Mouse (Mus musculus): ENCODE data around the gene Chrna1. TPM values are rescaled to one million over a fixed set of nuclear protein-coding genes. Genes with fewer than 3 reads are reported as not detected.

Gene Chrna1
- polyA plus RNA-seq, 1 experiment from 2014 or later = 3.2 TPM

DNA sequence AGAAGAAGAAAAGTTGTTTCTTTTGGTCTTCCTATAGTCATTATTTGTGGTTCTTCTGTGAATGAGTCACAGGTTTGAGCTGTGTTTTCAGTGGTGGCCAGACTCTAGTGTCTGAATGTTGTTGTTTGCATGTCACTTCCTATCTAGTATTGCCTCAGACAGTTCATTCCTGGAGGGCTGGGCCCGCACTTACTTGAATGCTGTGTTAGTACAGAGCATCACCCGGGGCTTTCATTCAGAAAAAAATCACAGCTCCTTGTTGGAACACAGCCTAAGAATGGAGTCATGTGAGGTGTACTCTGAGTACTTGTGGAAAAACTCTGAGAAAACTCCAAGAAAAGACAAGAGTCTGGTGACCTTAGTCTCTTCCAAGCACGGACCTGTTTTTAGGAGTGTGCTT, 27.2 kb downstream of the Chrna1 start:
- no peaks in the 10 kb centered on the region for H3K9me3 ChIP-seq
- H3K9ac ChIP-seq = no peak overlapping the region
- WGBS = 73% methylated on average over 3 of the region's 3 CpGs
- H3K36me3 ChIP-seq = no peaks in the 10 kb centered on the region
- no peak overlapping the region for H3K4me3 ChIP-seq
- no peak for ATAC-seq (ENCODE audit: insufficient number of reproducible peaks, insufficient read depth, low FRiP score, low TSS enrichment, low read depth)
- no peak overlapping the region for H3K27ac ChIP-seq
- H3K27me3 ChIP-seq = no peaks in the 10 kb centered on the region
- H3K4me2 ChIP-seq = no peak overlapping the region
- 0 out of 2 replicates have a peak, but pooled peaks cover 3% of the 10 kb centered on the region for H3K4me1 ChIP-seq

DNA sequence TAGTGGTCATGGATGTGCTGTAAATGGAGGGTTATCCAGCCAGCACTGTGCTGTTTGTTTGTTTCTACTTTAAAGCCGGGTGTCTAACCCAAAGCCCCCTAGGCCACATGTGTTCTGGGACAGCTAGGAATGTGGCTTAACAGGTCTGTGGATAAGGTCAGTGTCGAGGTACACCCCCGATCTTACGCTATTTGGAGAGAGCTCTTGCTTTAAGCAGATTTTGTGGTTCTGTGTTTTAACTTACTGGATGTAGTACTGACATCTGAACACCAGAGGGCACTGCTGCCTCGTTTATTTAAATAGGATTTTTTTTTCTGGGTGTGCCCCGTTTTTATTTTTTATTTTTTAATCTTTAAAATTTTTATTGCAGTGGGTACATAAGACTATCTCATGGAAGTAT, 29.4 kb downstream of the Chrna1 start:
- no peak for ATAC-seq (ENCODE audit: insufficient number of reproducible peaks, insufficient read depth, low FRiP score, low TSS enrichment, low read depth)
- no peaks in the 10 kb centered on the region for H3K9me3 ChIP-seq
- peak overlapping the region; percentile 28; the same call in 1 of the 2 replicates for H3K4me2 ChIP-seq
- H3K27me3 ChIP-seq = no peaks in the 10 kb centered on the region
- H3K4me1 ChIP-seq = peaks cover 5% of the 10 kb centered on the region
- H3K4me3 ChIP-seq = no peak overlapping the region
- no peaks in the 10 kb centered on the region for H3K36me3 ChIP-seq
- 9% methylated on average over 6 of the region's 6 CpGs for WGBS
- H3K27ac ChIP-seq = no peak overlapping the region
- no peak overlapping the region for H3K9ac ChIP-seq

DNA sequence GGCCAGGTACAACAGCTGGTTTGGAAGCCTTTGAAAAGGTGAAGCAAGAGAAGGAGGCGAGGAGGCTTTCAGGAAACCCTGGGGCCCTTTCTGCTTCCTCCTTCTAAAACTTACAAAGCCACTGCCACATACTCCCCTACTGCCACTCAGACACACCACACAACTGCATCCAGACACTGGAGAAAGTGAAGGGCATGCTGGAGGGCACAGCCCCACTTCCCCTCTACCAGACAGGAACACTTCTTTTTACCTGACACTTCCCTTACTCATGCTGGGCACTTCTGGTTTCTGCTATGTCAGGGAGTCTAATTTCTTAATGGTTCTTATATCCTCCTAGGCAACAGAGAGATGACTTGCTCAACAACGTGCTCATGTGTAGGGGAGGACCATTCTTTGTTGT, 31.6 kb downstream of the Chrna1 start:
- peaks cover 14% of the 10 kb centered on the region for H3K4me1 ChIP-seq
- no peaks in the 10 kb centered on the region for H3K36me3 ChIP-seq
- ATAC-seq (ENCODE audit: insufficient number of reproducible peaks, insufficient read depth, low FRiP score, low TSS enrichment, low read depth) = no peak
- H3K27me3 ChIP-seq = peaks cover 4% of the 10 kb centered on the region
- no peak overlapping the region for H3K4me2 ChIP-seq
- H3K9ac ChIP-seq = no peak overlapping the region
- 53% methylated on average over 2 of the region's 2 CpGs for WGBS
- no peak overlapping the region for H3K27ac ChIP-seq
- H3K9me3 ChIP-seq = no peaks in the 10 kb centered on the region
- no peak overlapping the region for H3K4me3 ChIP-seq

DNA sequence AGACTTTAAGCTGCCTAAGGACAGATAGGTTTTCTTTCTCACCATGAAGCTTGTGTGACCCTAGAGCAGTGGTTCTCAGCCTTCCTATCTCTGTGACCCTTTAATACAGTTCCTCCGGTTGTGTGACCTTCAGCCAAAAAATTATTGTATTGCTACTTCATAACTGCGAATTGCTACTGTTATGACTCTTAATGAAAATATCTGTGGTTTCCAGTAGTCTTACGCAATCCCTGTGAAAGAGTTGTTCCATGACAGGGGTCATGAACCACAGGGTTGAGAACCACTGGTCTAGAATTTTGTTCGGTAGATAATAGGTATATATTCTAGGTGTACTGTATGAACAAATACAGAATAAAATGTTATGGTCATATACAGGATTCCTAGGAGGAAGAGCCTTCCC, 32.9 kb downstream of the Chrna1 start:
- WGBS = 92% methylated on average over 4 of the region's 4 CpGs
- no peak for ATAC-seq (ENCODE audit: insufficient number of reproducible peaks, insufficient read depth, low FRiP score, low TSS enrichment, low read depth)
- Histone ChIP-seq H3K27me3 (peaks cover 4% of the 10 kb centered on the region), H3K4me1 (peaks cover 18% of the 10 kb centered on the region), H3K36me3 (no peaks in the 10 kb centered on the region), H3K9me3 (no peaks in the 10 kb centered on the region), H3K27ac (no peak overlapping the region), H3K4me2 (no peak overlapping the region), H3K9ac (no peak overlapping the region), H3K4me3 (no peak overlapping the region)

DNA sequence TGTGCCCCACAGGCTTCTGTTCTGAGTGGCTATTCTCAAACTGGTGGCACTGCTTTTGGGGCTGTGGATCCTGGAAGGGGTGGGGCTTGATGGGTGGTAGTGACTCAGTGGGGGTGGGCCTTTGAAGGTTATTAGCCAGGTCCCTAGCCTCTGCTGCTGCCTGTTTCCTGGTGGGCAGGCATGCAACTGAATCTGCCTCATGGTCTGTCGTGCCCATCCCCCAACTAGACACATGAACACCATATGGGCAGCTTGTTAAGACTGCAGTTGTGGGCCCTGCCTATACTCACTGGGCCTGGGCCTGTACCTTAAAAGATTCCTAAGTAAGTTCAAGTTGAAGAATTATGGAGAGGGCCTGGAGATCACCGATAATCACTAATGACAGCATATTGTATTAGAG, 34.6 kb downstream of the Chrna1 start:
- ATAC-seq (ENCODE audit: insufficient number of reproducible peaks, insufficient read depth, low FRiP score, low TSS enrichment, low read depth) = no peak
- H3K9ac ChIP-seq = no peak overlapping the region
- H3K36me3 ChIP-seq = no peaks in the 10 kb centered on the region
- H3K9me3 ChIP-seq = no peaks in the 10 kb centered on the region
- H3K4me2 ChIP-seq = no peak overlapping the region
- peaks cover 26% of the 10 kb centered on the region for H3K4me1 ChIP-seq
- 46% methylated on average over 2 of the region's 2 CpGs for WGBS
- peaks cover 4% of the 10 kb centered on the region for H3K27me3 ChIP-seq
- no peak overlapping the region for H3K4me3 ChIP-seq
- H3K27ac ChIP-seq = no peak overlapping the region; the same call in 1 of the 2 replicates

DNA sequence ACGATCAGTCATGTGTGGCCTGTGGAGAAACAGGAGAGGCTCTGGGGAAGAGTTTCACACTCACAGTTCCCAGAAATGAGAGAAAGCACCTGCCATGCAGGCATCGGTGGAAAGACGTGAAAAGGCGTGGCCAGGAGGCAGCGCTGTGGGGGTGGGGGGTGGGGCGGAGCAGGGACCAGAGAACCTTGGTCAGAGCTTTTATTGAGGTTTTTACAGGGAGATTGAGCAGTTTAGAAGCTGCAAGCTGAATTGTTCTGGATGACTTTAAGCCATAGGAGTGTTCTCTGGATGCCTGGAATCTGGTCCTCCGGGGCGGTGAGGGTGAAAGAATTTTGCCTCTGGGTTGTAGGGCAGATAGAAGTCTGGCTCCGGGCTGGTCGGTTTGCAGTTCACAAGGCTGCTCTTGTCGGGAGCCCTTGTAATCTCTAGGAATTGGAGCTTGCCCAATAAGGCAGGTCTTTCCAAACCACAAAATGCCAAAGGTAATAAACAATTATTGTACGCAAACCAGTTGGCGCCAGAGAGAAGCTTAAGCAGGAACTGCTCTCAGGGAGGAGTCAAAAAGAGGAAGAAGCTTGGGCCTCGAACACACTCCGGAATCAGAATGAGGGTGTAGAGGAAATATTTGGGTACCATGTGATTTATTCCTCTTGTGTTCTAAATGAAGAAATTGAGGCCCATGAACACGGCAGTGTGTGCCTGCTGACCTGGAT, 39.5 kb downstream of the Chrna1 start:
- WGBS = 15% methylated on average over 16 of the region's 16 CpGs
- H3K9ac ChIP-seq = no peak overlapping the region

DNA sequence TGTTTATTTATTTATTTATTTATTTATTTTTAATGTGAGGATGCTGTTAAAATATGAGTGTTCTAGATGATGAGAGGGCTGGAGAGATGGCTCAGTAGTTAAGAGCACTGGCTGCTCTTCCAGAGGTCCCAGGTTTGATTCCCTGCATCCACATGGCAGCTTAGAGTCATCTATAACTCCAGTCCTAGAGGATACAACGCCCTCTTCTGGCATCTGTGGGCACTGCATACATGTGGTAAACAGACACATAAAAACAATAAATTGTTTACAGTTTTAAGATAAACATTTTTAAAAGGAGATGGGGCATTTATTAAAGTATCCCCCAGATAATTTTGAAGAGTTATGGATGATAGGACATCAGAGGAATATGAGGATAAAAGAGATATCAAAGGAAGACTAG, 40.4 kb downstream of the Chrna1 start:
- WGBS = 33% methylated on average over 1 of the region's 1 CpGs
- H3K36me3 ChIP-seq = no peaks in the 10 kb centered on the region
- H3K4me3 ChIP-seq = no peak overlapping the region
- no peak for ATAC-seq (ENCODE audit: insufficient number of reproducible peaks, insufficient read depth, low FRiP score, low TSS enrichment, low read depth)
- no peak overlapping the region for H3K27ac ChIP-seq
- peaks cover 4% of the 10 kb centered on the region for H3K27me3 ChIP-seq
- no peak overlapping the region for H3K9ac ChIP-seq
- no peak overlapping the region for H3K4me2 ChIP-seq
- H3K9me3 ChIP-seq = no peaks in the 10 kb centered on the region
- peaks cover 28% of the 10 kb centered on the region for H3K4me1 ChIP-seq

More for the DNA sequence above, 39.5 kb downstream of the Chrna1 start:
- H3K27ac ChIP-seq = peak overlapping the region; percentile 48; the same call in 1 of the 2 replicates
- peaks cover 4% of the 10 kb centered on the region for H3K27me3 ChIP-seq
- no peak overlapping the region; the same call in 1 of the 2 replicates for H3K4me3 ChIP-seq
- peak overlapping the region; percentile 45 for H3K4me2 ChIP-seq
- H3K4me1 ChIP-seq = peaks cover 36% of the 10 kb centered on the region
- no peak for ATAC-seq (ENCODE audit: insufficient number of reproducible peaks, insufficient read depth, low FRiP score, low TSS enrichment, low read depth)
- no peaks in the 10 kb centered on the region for H3K9me3 ChIP-seq
- H3K36me3 ChIP-seq = no peaks in the 10 kb centered on the region

DNA sequence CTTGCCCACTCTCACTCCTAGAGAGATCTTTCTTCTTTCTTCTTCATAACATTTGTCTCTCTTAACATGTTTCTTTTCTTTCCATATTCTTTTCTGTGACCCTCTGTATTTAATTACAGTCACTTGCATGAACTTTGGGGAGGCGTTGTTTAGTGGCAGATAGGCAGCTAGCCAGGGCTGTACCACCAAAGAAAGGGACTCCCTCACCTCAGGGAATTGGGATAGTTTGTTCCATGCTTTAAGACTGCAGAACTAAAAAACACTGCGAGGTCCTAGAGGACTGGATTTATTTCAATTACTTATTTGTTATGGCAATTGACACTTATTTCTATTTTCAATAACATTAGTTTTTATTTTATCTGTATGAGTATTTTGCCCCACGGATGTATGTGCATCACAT, 41.0 kb downstream of the Chrna1 start:
- WGBS = 69% methylated on average over 3 of the region's 3 CpGs
- Histone ChIP-seq H3K36me3 (no peaks in the 10 kb centered on the region), H3K27me3 (peaks cover 4% of the 10 kb centered on the region), H3K9ac (no peak overlapping the region), H3K9me3 (no peaks in the 10 kb centered on the region), H3K4me1 (peaks cover 28% of the 10 kb centered on the region), H3K4me2 (no peak overlapping the region), H3K27ac (no peak overlapping the region), H3K4me3 (no peak overlapping the region)
- ATAC-seq (ENCODE audit: insufficient number of reproducible peaks, insufficient read depth, low FRiP score, low TSS enrichment, low read depth) = no peak

DNA sequence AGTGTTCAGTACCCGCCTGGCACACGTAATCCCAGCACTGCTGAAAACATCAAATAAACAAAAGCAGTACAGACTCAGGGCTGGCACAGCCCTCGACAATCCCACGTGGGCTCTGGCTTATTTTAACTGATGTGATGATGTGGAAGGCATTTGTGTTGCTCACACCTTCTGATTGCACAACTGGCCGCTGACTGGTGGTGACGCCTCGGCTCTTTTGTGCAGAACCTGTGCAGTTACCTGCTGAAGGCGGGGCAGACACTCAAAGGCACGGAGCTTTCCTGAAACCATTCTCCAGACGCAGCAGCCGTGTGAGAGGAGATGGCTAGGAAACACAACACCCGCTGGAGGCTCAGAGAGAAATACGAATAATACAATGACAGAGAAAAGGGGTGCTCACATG, 41.5 kb downstream of the Chrna1 start:
- 68% methylated on average over 13 of the region's 13 CpGs for WGBS
- H3K27ac ChIP-seq = no peak overlapping the region
- H3K4me1 ChIP-seq = peaks cover 28% of the 10 kb centered on the region
- no peak overlapping the region for H3K4me2 ChIP-seq
- H3K9me3 ChIP-seq = no peaks in the 10 kb centered on the region
- no peak overlapping the region for H3K9ac ChIP-seq
- H3K27me3 ChIP-seq = no peaks in the 10 kb centered on the region
- no peak overlapping the region for H3K4me3 ChIP-seq
- no peak for ATAC-seq (ENCODE audit: insufficient number of reproducible peaks, insufficient read depth, low FRiP score, low TSS enrichment, low read depth)
- H3K36me3 ChIP-seq = no peaks in the 10 kb centered on the region

DNA sequence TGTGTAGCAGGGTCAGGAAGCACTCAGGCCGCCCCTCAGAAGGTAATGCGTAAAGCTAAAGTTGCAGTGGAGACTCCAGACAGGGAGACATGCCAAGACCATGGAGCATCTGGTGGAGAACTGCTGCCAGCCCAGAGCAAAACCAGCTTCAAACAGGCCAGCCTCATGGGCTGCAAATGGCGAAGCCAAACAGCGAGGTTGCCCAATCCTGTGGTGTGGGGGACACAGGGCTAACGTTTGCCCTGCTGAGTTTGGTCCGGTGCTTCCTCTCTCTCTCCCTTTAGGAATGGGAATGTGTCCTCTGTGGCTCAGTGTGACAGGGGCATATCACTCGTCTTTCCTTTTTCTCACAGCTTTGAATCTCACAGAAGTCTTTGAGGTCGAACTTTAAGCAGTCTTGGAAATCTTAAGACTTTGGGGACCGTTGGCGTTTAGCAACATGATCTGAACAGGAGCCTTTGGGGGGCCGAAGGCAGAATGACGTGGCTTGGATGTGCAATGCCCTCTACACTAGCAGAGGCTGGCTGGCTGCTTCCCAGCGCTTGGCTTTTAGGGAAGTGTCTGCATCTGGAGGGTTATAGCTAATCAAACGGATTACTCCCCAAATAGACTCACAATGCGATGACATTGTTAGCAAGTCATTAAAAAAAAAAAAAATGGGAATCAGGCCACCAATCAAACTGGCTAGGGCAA, 43.9 kb downstream of the Chrna1 start:
- no peaks in the 10 kb centered on the region for H3K36me3 ChIP-seq
- no peak for ATAC-seq (ENCODE audit: insufficient number of reproducible peaks, insufficient read depth, low FRiP score, low TSS enrichment, low read depth)
- H3K4me3 ChIP-seq = no peak overlapping the region
- H3K27ac ChIP-seq = no peak overlapping the region
- H3K4me1 ChIP-seq = peaks cover 28% of the 10 kb centered on the region
- H3K4me2 ChIP-seq = no peak overlapping the region
- H3K9me3 ChIP-seq = no peaks in the 10 kb centered on the region
- H3K27me3 ChIP-seq = no peaks in the 10 kb centered on the region
- 72% methylated on average over 15 of the region's 15 CpGs for WGBS
- H3K9ac ChIP-seq = no peak overlapping the region

DNA sequence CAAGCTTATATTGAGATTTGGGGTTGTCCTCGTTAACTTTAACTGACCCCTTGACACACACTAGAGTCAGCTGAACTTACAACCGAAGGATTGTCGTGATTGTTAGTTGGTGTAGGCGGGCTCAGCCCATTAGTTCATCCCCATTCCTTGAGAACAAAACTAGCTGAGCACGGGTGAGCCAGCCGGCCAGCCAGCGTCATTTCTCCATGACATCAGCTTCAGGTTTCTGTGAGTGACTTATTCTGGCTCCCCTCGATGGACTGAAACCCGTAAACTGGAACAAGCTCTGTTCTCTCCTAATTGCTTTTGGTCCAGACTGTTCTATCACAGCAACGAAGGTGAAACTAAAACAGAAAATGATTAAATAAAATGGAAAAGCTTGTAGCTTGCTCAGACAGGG, 45.4 kb downstream of the Chrna1 start:
- no peak overlapping the region for H3K27ac ChIP-seq
- no peaks in the 10 kb centered on the region for H3K27me3 ChIP-seq
- H3K4me3 ChIP-seq = no peak overlapping the region
- no peak for ATAC-seq (ENCODE audit: insufficient number of reproducible peaks, insufficient read depth, low FRiP score, low TSS enrichment, low read depth)
- no peaks in the 10 kb centered on the region for H3K9me3 ChIP-seq
- no peaks in the 10 kb centered on the region for H3K36me3 ChIP-seq
- peaks cover 28% of the 10 kb centered on the region for H3K4me1 ChIP-seq
- 63% methylated on average over 10 of the region's 10 CpGs for WGBS
- H3K9ac ChIP-seq = no peak overlapping the region
- H3K4me2 ChIP-seq = no peak overlapping the region

DNA sequence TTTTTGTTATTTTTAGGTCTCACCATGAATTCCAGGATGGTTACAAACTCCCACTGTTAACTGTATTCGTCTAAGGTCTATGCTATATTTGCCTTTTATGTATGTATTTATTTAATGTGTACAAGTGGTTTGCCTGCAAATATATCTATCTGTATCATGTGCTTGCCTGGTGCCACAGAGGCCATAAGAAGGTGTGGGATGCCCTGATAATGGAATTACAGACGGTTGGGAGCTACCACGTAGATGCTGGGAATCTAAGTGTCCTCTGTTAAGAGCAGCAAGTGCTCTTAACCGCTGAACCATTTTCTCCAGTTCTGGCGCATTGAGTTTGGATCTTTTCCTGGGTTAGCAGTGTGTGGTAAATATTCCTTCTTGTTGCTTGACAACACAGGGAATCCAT, 49.7 kb downstream of the Chrna1 start:
- no peak overlapping the region for H3K27ac ChIP-seq
- no peak overlapping the region for H3K4me2 ChIP-seq
- no peaks in the 10 kb centered on the region for H3K27me3 ChIP-seq
- H3K9me3 ChIP-seq = no peaks in the 10 kb centered on the region
- H3K4me1 ChIP-seq = peaks cover 46% of the 10 kb centered on the region
- no peaks in the 10 kb centered on the region for H3K36me3 ChIP-seq
- no peak overlapping the region for H3K4me3 ChIP-seq
- no peak for ATAC-seq (ENCODE audit: insufficient number of reproducible peaks, insufficient read depth, low FRiP score, low TSS enrichment, low read depth)
- H3K9ac ChIP-seq = no peak overlapping the region
- WGBS = 77% methylated on average over 5 of the region's 5 CpGs
